Mouse (Mus musculus) E14TG2a.4 (cell line): ENCODE data around the gene Maco1.

Source experiments
- H3K27me3 ChIP-seq: 2 replicates; pipeline ENCODE4 v1.6.1; 2014; ENCODE audit warnings: low read length, control low read depth; ENCODE audit not compliant: insufficient read depth
- H3K36me3 ChIP-seq: 2 replicates; pipeline ENCODE4 v1.6.1; 2014; ENCODE audit warnings: low read length, control low read depth; ENCODE audit not compliant: insufficient read depth
- H3K4me1 ChIP-seq: replicated peaks from 2 replicates; pipeline ENCODE4 v1.6.1; 2014; ENCODE audit warnings: low read depth, low read length, control low read depth
- H3K4me3 ChIP-seq: replicated peaks from 2 replicates; pipeline ENCODE4 v1.5.1; 2014; ENCODE audit warnings: mild to moderate bottlenecking, low read length
- H3K9me3 ChIP-seq: 2 replicates; pipeline ENCODE4 v1.6.1; 2014; ENCODE audit warnings: low read length, control low read depth
- CTCF ChIP-seq: conservative IDR thresholded peaks from 2 replicates; pipeline ENCODE4 v1.5.1; 2014; ENCODE audit warnings: low read length
- NANOG ChIP-seq: IDR thresholded peaks from 2 replicates; pipeline ENCODE4 v1.6.1; 2014; ENCODE audit warnings: borderline replicate concordance, low read length, mixed read lengths
- POU5F1 ChIP-seq: IDR thresholded peaks from 2 replicates; pipeline ENCODE4 v1.6.1; 2014; ENCODE audit warnings: low read length, borderline replicate concordance

The Maco1 gene

GRCm38 (mm10) chr4:134865789-134866188 lies 12.6 kb upstream of the Maco1 start:
- Histone ChIP-seq H3K36me3 (no peaks in the 10 kb centered on the region), H3K4me3 (no peak overlapping the region), H3K4me1 (peaks cover 70% of the 10 kb centered on the region), H3K9me3 (no peaks in the 10 kb centered on the region), H3K27me3 (peaks cover 69% of the 10 kb centered on the region)
- no peak for TF ChIP-seq NANOG
- no peak for TF ChIP-seq CTCF
- TF ChIP-seq POU5F1: no peak

- H3K4me3 ChIP-seq: no peak overlapping the region
- H3K9me3 ChIP-seq: no peaks in the 10 kb centered on the region
- TF ChIP-seq POU5F1 (no peak), NANOG (no peak), CTCF (no peak)
- H3K27me3 ChIP-seq: peaks cover 69% of the 10 kb centered on the region
- H3K36me3 ChIP-seq: no peaks in the 10 kb centered on the region
- peaks cover 70% of the 10 kb centered on the region for H3K4me1 ChIP-seq
Observed at GRCm38 (mm10) chr4:134865340-134865739, 12.2 kb upstream of the Maco1 start.

- TF ChIP-seq POU5F1 (no peak), CTCF (no peak), NANOG (no peak)
- H3K36me3 ChIP-seq: no peaks in the 10 kb centered on the region
- peaks cover 61% of the 10 kb centered on the region for H3K27me3 ChIP-seq
Observed at GRCm38 (mm10) chr4:134863937-134864729, 11.0 kb upstream of the Maco1 start, which contains the start of gene Rhd. Gene Rhd, plus strand, starts transcription at chr4:134864536.

DNA sequence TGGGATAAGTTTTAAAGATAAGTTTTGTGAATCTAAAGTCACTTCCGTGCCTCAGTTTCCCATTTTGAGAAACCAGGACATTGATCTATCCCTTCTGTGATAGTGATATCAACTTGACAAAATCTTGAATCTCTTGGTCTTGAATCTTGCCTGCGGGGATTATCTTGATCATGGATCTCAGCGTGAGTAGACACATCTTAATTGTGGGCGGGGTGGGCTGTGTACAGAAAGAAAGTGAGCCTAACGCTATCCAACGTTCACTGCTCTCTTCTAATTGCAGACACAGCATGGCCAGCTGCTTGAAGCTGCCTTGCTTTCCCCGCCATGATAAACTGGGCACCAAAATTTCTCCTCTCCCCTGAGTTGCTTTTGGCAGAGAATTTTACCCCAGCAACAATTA lies 9.9 kb upstream of the Maco1 start:
- Histone ChIP-seq H3K27me3 (peaks cover 55% of the 10 kb centered on the region), H3K9me3 (no peaks in the 10 kb centered on the region), H3K4me1 (peaks cover 56% of the 10 kb centered on the region), H3K36me3 (no peaks in the 10 kb centered on the region), H3K4me3 (no peak overlapping the region)
- TF ChIP-seq POU5F1: no peak
- TF ChIP-seq CTCF: no peak
- no peak for TF ChIP-seq NANOG

More at GRCm38 (mm10) chr4:134863937-134864729, 11.0 kb upstream of the Maco1 start, which contains the start of gene Rhd:
- H3K4me3 ChIP-seq: peak within 1 kb of the TSS; percentile 65
- no peaks in the 10 kb centered on the region for H3K9me3 ChIP-seq
- H3K4me1 ChIP-seq: peaks cover 60% of the 10 kb centered on the region

- no peak for TF ChIP-seq CTCF
- TF ChIP-seq NANOG: no peak
- no peak for TF ChIP-seq POU5F1
- no peaks in the 10 kb centered on the region for H3K9me3 ChIP-seq
- H3K27me3 ChIP-seq: peaks cover 45% of the 10 kb centered on the region
- H3K4me3 ChIP-seq: no peak overlapping the region
- H3K36me3 ChIP-seq: no peaks in the 10 kb centered on the region
- peaks cover 57% of the 10 kb centered on the region for H3K4me1 ChIP-seq
Observed at GRCm38 (mm10) chr4:134861884-134862283, 8.7 kb upstream of the Maco1 start.

- Histone ChIP-seq H3K36me3 (no peaks in the 10 kb centered on the region), H3K27me3 (peaks cover 33% of the 10 kb centered on the region)
- TF ChIP-seq POU5F1: no peak
- TF ChIP-seq NANOG: no peak
- TF ChIP-seq CTCF: no peak
Observed at GRCm38 (mm10) chr4:134858494-134858893, 5.3 kb upstream of the Maco1 start.

GRCm38 (mm10) chr4:134856501-134856900 lies 3.4 kb upstream of the Maco1 start:
- Histone ChIP-seq H3K4me3 (peak overlapping the region; percentile 41; the same call in 1 of the 2 replicates), H3K27me3 (peaks cover 20% of the 10 kb centered on the region), H3K9me3 (no peaks in the 10 kb centered on the region), H3K4me1 (peaks cover 63% of the 10 kb centered on the region), H3K36me3 (no peaks in the 10 kb centered on the region)
- TF ChIP-seq CTCF: no peak
- TF ChIP-seq POU5F1: no peak
- peak; percentile 80 for TF ChIP-seq NANOG

More at GRCm38 (mm10) chr4:134858494-134858893, 5.3 kb upstream of the Maco1 start:
- Histone ChIP-seq H3K4me3 (no peak overlapping the region), H3K9me3 (no peaks in the 10 kb centered on the region), H3K4me1 (peaks cover 64% of the 10 kb centered on the region)

- TF ChIP-seq NANOG: no peak
- TF ChIP-seq CTCF: no peak
- no peak for TF ChIP-seq POU5F1
- Histone ChIP-seq H3K36me3 (no peaks in the 10 kb centered on the region), H3K9me3 (no peaks in the 10 kb centered on the region), H3K4me1 (peaks cover 67% of the 10 kb centered on the region), H3K4me3 (peak overlapping the region; percentile 41), H3K27me3 (peaks cover 16% of the 10 kb centered on the region)
Observed at GRCm38 (mm10) chr4:134856056-134856455, 2.9 kb upstream of the Maco1 start.
